Mouse (Mus musculus): Measurements from ENCODE around the gene Bnc1. TPM values are rescaled to one million over a fixed set of nuclear protein-coding genes. Genes with fewer than 3 reads are reported as not detected.

Gene Bnc1
- 5.1 and 7.0 TPM in 2 replicates for polyA plus RNA-seq (2014; fragmentation: Nextera tagmentation; extraction: Ambion mirVana)

DNA sequence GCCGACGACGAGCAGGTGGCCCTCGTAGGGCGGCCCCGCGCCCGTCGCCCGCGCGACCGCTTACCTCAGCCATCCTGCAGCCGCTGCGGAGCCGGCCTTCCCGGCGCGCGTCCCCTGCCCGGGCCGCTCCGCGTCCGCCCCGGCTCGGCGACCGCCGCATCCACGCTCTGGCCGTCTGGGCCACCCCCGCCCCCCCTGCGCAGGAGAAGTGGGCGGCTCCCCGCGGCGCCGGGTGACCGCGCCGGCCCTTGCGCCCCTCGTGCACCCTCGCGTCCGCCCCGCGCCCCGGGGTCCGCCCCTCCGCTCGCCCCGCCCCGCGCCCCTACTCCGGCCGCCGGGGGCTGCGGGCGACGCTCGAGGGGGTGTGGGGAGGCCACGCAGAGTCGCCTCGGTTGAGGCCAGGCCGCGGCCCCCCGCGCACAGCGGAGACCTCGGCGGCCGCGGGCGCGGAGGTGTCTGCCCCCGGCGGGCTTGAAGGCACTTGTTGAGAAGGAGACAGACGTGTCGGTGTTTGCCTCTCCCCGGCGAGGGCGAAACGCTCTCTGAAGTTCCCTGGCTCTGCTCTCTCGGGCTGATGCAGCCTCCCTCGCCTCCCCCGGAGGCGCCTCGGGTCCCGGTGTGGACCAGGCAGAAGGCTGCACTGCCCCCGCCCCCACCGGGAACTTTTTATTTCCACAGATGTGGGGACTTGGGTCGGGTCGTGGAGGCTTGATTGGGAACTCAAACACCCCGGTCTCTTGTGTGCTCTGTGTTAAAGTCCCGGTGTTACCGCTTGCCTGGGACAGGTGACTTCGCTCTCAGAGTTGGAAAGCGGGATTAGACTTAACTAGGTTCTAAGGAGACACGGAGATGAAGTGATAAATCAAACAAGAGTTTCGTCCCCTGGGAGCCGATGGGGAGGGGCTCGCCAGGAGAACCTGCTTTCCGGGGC lies at the start of gene Bnc1:
Gene Bnc1, minus strand, starts transcription at position 162 of the 931 bp plus-strand sequence.
- Histone ChIP-seq H3K4me3 (ENCODE audit: low read depth, low read length) (peak within 1 kb of the TSS; percentile 48), H3K4me2 (peak within 1 kb of the TSS; percentile 65), H3K27ac (ENCODE audit: low read depth, low read length) (peak within 1 kb of the TSS; percentile 13; the same call in 1 of the 2 replicates), H3K36me3 (ENCODE audit: control insufficient read depth, insufficient read depth, low read length) (no peaks in the 10 kb centered on the region), H3K4me1 (replicated peaks; ENCODE audit: control insufficient read depth, insufficient read depth, low read length) (no peaks in the 10 kb centered on the region), H3K9me3 (ENCODE audit: control insufficient read depth, low read length) (no peaks in the 10 kb centered on the region), H3K27me3 (replicated peaks; ENCODE audit: control insufficient read depth, insufficient read depth, low read length) (peaks cover 82% of the 10 kb centered on the region), H3K9ac (ENCODE audit: low read depth, low read length) (peak within 1 kb of the TSS; percentile 53; the same call in 1 of the 2 replicates)
- DNase-seq (ENCODE audit: low spot score) (peak; percentile 53), ATAC-seq (replicated peaks; ENCODE audit: low FRiP score) (no peak; the same call in 1 of the 2 replicates)
- 2% methylated on average over 76 of the region's 105 CpGs for WGBS

DNA sequence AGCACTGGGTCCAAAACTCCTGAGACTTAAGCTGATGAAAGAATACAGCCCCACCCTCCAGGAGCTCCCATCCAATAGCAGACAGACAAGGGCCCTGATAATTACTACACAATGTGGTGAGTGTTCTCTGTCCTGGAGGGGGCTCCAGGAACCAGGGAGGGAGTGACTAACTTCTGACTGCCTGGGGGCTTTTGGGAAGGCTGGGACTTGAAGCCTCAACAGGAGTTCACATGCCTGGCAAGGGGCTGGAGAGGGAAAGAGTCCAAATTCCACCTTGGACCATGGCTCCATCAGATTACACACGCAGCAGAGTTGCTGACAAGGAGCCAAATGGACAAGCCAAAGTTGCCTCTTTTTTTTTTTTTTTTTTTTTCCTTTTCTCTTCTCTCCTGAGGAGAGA lies 41.3 kb upstream of the Bnc1 start:
- ATAC-seq (replicated peaks; ENCODE audit: low FRiP score) (no peak), DNase-seq (ENCODE audit: low spot score) (no peak)
- H3K27ac ChIP-seq (ENCODE audit: low read depth, low read length): no peak overlapping the region
- no peaks in the 10 kb centered on the region for H3K4me1 ChIP-seq (replicated peaks; ENCODE audit: control insufficient read depth, insufficient read depth, low read length)
- WGBS: 79% methylated on average over 1 of the region's 1 CpGs
- no peaks in the 10 kb centered on the region for H3K36me3 ChIP-seq (ENCODE audit: control insufficient read depth, insufficient read depth, low read length)
- no peak overlapping the region for H3K9ac ChIP-seq (ENCODE audit: low read depth, low read length)
- H3K4me3 ChIP-seq (ENCODE audit: low read depth, low read length): no peak overlapping the region
- no peak overlapping the region for H3K4me2 ChIP-seq
- no peaks in the 10 kb centered on the region for H3K27me3 ChIP-seq (replicated peaks; ENCODE audit: control insufficient read depth, insufficient read depth, low read length)
- H3K9me3 ChIP-seq (ENCODE audit: control insufficient read depth, low read length): no peaks in the 10 kb centered on the region

DNA sequence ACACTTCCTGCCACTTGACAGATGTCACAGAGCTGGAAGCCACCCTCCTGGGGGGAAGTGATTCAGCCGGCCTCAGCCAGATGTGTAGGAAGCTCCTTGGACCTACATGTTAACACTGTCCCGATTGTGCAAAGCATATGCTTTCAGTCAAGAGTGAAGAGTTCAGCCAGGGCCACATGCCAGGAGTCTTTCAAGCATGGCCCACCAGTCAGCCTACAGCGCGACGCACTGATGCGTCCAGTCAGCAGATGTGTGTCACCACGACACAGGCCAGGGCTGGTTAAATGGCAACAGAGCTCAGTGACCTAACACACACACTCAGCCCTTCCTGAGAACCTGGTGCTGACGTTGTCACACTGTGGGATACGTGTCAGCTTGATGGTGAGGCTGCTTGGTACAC lies 37.6 kb upstream of the Bnc1 start:
- H3K9me3 ChIP-seq (ENCODE audit: control insufficient read depth, low read length): no peaks in the 10 kb centered on the region
- H3K4me1 ChIP-seq (replicated peaks; ENCODE audit: control insufficient read depth, insufficient read depth, low read length): no peaks in the 10 kb centered on the region
- no peaks in the 10 kb centered on the region for H3K36me3 ChIP-seq (ENCODE audit: control insufficient read depth, insufficient read depth, low read length)
- ATAC-seq (replicated peaks; ENCODE audit: low FRiP score): no peak
- H3K9ac ChIP-seq (ENCODE audit: low read depth, low read length): no peak overlapping the region
- 64% methylated on average over 9 of the region's 9 CpGs for WGBS
- no peak overlapping the region for H3K4me3 ChIP-seq (ENCODE audit: low read depth, low read length)
- no peak overlapping the region for H3K27ac ChIP-seq (ENCODE audit: low read depth, low read length)
- DNase-seq (ENCODE audit: low spot score): no peak
- no peaks in the 10 kb centered on the region for H3K27me3 ChIP-seq (replicated peaks; ENCODE audit: control insufficient read depth, insufficient read depth, low read length)
- H3K4me2 ChIP-seq: no peak overlapping the region

DNA sequence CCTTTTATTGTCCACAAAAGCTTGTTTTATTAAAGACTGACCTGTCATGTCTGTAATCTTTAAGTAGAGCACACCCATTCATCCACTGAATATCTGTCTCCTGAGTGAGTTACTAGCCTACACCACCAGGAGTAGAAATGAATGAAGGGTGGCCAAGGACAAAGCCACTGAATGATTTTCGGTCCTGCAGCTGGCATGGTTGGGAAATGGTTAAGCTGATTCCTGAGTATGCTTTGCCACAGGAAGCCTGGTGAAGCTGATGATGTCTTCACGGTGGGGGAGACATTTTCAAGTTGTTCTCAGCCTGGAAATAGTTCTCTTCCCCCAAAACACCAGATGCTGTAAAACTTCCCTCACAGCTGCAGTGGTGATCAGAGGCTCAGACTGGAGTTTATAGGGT lies 33.7 kb upstream of the Bnc1 start:
- Histone ChIP-seq H3K9ac (ENCODE audit: low read depth, low read length) (no peak overlapping the region), H3K27me3 (replicated peaks; ENCODE audit: control insufficient read depth, insufficient read depth, low read length) (no peaks in the 10 kb centered on the region), H3K4me2 (no peak overlapping the region), H3K4me3 (ENCODE audit: low read depth, low read length) (no peak overlapping the region), H3K27ac (ENCODE audit: low read depth, low read length) (no peak overlapping the region), H3K4me1 (replicated peaks; ENCODE audit: control insufficient read depth, insufficient read depth, low read length) (no peaks in the 10 kb centered on the region), H3K36me3 (ENCODE audit: control insufficient read depth, insufficient read depth, low read length) (no peaks in the 10 kb centered on the region), H3K9me3 (ENCODE audit: control insufficient read depth, low read length) (no peaks in the 10 kb centered on the region)
- no peak for ATAC-seq (replicated peaks; ENCODE audit: low FRiP score)
- DNase-seq (ENCODE audit: low spot score): no peak
- 28% methylated on average over 2 of the region's 2 CpGs for WGBS

DNA sequence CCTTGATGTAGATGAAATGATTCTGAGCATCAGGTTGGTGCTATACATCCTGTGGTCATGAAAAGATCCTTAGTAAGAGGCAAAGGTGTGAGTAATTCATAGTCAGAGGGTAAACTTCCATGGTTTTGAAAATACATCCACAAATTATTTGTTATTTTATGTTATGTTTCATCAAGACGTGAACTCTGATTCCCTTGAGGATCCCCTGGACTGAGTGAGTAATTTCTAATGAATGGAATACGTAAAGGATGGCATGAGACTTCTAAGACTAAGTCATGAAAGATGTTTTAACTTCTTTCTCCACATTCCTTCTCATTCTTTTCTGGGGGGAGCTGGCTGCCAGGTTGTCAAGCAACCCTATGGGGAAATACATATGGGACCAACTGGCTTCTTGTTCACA lies 31.6 kb upstream of the Bnc1 start:
- Histone ChIP-seq H3K4me1 (replicated peaks; ENCODE audit: control insufficient read depth, insufficient read depth, low read length) (no peaks in the 10 kb centered on the region), H3K4me2 (no peak overlapping the region), H3K27ac (ENCODE audit: low read depth, low read length) (no peak overlapping the region), H3K9ac (ENCODE audit: low read depth, low read length) (no peak overlapping the region), H3K4me3 (ENCODE audit: low read depth, low read length) (no peak overlapping the region), H3K9me3 (ENCODE audit: control insufficient read depth, low read length) (no peaks in the 10 kb centered on the region), H3K27me3 (replicated peaks; ENCODE audit: control insufficient read depth, insufficient read depth, low read length) (no peaks in the 10 kb centered on the region), H3K36me3 (ENCODE audit: control insufficient read depth, insufficient read depth, low read length) (no peaks in the 10 kb centered on the region)
- no peak for DNase-seq (ENCODE audit: low spot score)
- no peak for ATAC-seq (replicated peaks; ENCODE audit: low FRiP score)
- WGBS: 80% methylated on average over 2 of the region's 2 CpGs

DNA sequence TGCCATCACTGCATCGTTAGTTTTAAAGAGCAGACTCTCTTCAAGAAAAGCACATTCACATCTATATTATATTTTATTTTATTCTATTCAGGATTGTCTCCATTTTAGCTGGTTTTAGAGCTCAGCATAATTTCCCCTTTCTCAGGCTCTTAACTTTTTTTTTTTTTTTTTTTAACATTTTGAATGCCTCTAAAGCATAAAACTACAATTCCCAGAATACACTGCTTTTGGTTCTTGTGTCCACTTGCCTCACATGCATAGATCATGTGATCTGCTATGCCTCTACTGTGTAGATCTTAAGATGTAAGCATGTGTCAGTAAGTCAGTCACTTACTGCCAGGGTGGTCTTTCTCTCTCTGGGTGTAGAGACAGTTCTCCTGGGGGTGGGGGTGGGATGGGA lies 30.3 kb upstream of the Bnc1 start:
- H3K9ac ChIP-seq (ENCODE audit: low read depth, low read length): no peak overlapping the region
- H3K4me1 ChIP-seq (replicated peaks; ENCODE audit: control insufficient read depth, insufficient read depth, low read length): no peaks in the 10 kb centered on the region
- H3K4me3 ChIP-seq (ENCODE audit: low read depth, low read length): no peak overlapping the region
- 0 out of 2 replicates have a peak, but pooled peaks cover 2% of the 10 kb centered on the region for H3K27me3 ChIP-seq (replicated peaks; ENCODE audit: control insufficient read depth, insufficient read depth, low read length)
- H3K4me2 ChIP-seq: no peak overlapping the region
- WGBS: 67% methylated on average over 1 of the region's 1 CpGs
- ATAC-seq (replicated peaks; ENCODE audit: low FRiP score) (no peak), DNase-seq (ENCODE audit: low spot score) (no peak)
- H3K9me3 ChIP-seq (ENCODE audit: control insufficient read depth, low read length): no peaks in the 10 kb centered on the region
- H3K36me3 ChIP-seq (ENCODE audit: control insufficient read depth, insufficient read depth, low read length): no peaks in the 10 kb centered on the region
- H3K27ac ChIP-seq (ENCODE audit: low read depth, low read length): no peak overlapping the region

DNA sequence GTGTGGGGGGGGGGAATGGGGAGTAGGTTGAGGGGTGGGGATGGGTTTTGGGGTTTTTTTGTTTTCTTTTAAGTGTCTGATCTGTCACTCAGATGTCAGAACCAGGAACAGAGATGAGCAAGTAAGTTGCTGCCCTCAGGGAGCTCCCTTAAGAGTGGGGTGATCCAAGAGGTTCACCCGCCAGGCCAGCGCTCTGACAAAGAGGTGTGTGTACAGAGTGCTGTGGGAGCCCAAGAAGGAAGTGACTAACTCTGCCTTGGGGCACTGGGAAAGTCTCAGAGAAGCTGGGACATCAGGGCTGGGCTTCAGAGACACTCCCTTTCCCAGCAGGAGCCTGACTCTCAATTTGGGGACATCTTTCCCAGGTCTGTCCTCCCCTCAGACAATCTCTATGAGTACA lies 25.9 kb upstream of the Bnc1 start:
- Histone ChIP-seq H3K4me2 (no peak overlapping the region), H3K4me3 (ENCODE audit: low read depth, low read length) (no peak overlapping the region), H3K4me1 (replicated peaks; ENCODE audit: control insufficient read depth, insufficient read depth, low read length) (no peaks in the 10 kb centered on the region; the same call in 1 of the 2 replicates), H3K36me3 (ENCODE audit: control insufficient read depth, insufficient read depth, low read length) (no peaks in the 10 kb centered on the region), H3K27ac (ENCODE audit: low read depth, low read length) (no peak overlapping the region), H3K9ac (ENCODE audit: low read depth, low read length) (no peak overlapping the region), H3K27me3 (replicated peaks; ENCODE audit: control insufficient read depth, insufficient read depth, low read length) (peaks cover 18% of the 10 kb centered on the region; the same call in 1 of the 2 replicates), H3K9me3 (ENCODE audit: control insufficient read depth, low read length) (no peaks in the 10 kb centered on the region)
- WGBS: 81% methylated on average over 2 of the region's 2 CpGs
- ATAC-seq (replicated peaks; ENCODE audit: low FRiP score) (no peak), DNase-seq (ENCODE audit: low spot score) (no peak)

DNA sequence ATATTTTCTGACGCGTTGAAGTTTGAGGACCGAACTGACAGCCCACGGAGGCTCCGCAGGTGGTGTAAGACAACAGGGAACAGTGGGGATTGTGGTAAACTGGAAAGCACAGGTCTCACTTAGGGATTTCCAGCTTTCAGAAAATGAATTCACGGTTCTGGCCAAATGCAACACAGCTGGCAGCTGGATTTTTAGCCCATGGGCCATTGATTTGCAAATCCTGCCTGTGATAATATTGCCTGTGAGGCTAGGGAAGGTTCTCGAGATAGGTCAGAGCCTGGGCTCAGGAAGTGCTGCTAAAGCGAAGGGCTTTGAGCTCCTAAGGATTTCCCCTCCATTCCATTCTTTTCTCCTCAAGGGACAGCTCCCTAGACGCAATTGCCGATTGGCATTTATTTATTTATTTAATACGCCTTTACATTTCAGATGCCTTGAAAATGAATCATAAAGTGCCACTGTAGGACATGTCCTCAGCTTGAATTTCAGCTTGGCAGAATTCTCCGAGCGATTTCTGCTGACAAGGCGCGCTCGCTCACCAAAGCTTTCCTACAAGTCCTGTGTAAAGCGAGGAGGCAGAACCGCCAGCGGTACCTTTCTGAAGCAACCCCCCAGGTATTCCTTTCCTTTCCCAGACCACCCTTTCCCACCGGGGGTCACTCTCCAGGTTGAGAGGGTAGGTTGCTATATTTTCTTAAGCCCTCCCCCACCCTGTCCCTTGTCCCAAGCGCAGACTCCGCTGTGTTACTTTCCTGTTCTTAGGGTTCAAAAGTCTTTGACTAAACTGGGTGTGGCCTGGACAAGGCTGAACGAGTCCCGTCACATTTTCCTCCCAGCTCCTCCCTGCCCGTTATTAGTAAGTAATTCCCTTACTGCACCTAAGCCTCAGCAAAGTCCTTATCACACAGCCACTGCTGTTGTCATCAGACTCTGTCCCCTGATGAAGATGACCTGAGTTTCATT lies 24.9 kb upstream of the Bnc1 start:
- no peak for ATAC-seq (replicated peaks; ENCODE audit: low FRiP score)
- H3K9ac ChIP-seq (ENCODE audit: low read depth, low read length): no peak overlapping the region
- WGBS: 10% methylated on average over 25 of the region's 25 CpGs
- H3K27me3 ChIP-seq (replicated peaks; ENCODE audit: control insufficient read depth, insufficient read depth, low read length): peaks cover 18% of the 10 kb centered on the region; the same call in 1 of the 2 replicates
- no peaks in the 10 kb centered on the region for H3K36me3 ChIP-seq (ENCODE audit: control insufficient read depth, insufficient read depth, low read length)
- no peak for DNase-seq (ENCODE audit: low spot score)
- no peak overlapping the region for H3K4me3 ChIP-seq (ENCODE audit: low read depth, low read length)
- H3K9me3 ChIP-seq (ENCODE audit: control insufficient read depth, low read length): no peaks in the 10 kb centered on the region
- H3K4me1 ChIP-seq (replicated peaks; ENCODE audit: control insufficient read depth, insufficient read depth, low read length): no peaks in the 10 kb centered on the region; the same call in 1 of the 2 replicates
- peak overlapping the region; percentile 42; the same call in 1 of the 2 replicates for H3K4me2 ChIP-seq
- H3K27ac ChIP-seq (ENCODE audit: low read depth, low read length): no peak overlapping the region

Data from liver, embryonic 11.5 days (tissue).